Mouse (Mus musculus) midbrain, postnatal 0 days (tissue): Measurements from ENCODE around the gene Ugt1a9. TPM values are rescaled to one million over a fixed set of nuclear protein-coding genes. Genes with fewer than 3 reads are reported as not detected.
"Not testable (repeated sequence)": the region's sequence is repeated elsewhere in the genome, so short reads cannot be mapped to it uniquely, and the experiment has no call there.

Experiments
- ATAC-seq: fragments of 200-750 bp; cut with Nextera tagmentation; 2 replicates; pipeline ENCODE4 v1.8.0; 2017; ENCODE audit warnings: moderate number of reproducible peaks, mild to moderate bottlenecking, moderate TSS enrichment, moderate library complexity; ENCODE audit not compliant: low FRiP score
- DNase-seq: peaks from one replicate; pipeline ENCODE4 v3.0.0-alpha.2; 2015; ENCODE audit warnings: low spot score
- H3K27ac ChIP-seq: fragments of 300-500 bp; sonication (generic); 2 replicates; pipeline ENCODE4 v1.5.1; 2014; ENCODE audit warnings: low read depth, mild to moderate bottlenecking, low read length, mixed read lengths
- H3K27me3 ChIP-seq: fragments of 300-500 bp; sonication (generic); 2 replicates; pipeline ENCODE4 v1.6.1; 2014; ENCODE audit warnings: low read length, control low read depth, mixed read lengths; ENCODE audit not compliant: insufficient read depth
- H3K36me3 ChIP-seq: fragments of 300-500 bp; sonication (generic); 2 replicates; pipeline ENCODE4 v1.6.1; 2014; ENCODE audit warnings: low read length, control low read depth, mixed read lengths; ENCODE audit not compliant: insufficient read depth
- H3K4me1 ChIP-seq: fragments of 300-500 bp; sonication (generic); 2 replicates; pipeline ENCODE4 v1.6.1; 2014; ENCODE audit warnings: mild to moderate bottlenecking, control low read depth, antibody characterized with exemption, low read length, mixed read lengths; ENCODE audit not compliant: insufficient read depth
- H3K4me2 ChIP-seq: fragments of 300-500 bp; sonication (generic); 2 replicates; pipeline ENCODE4 v1.6.1; 2014; ENCODE audit warnings: low read depth, mild to moderate bottlenecking, low read length, mixed read lengths; ENCODE audit not compliant: poor library complexity, severe bottlenecking
- H3K4me3 ChIP-seq: fragments of 300-500 bp; sonication (generic); 2 replicates; pipeline ENCODE4 v1.5.1; 2014; ENCODE audit warnings: low read depth, mild to moderate bottlenecking, low read length, moderate library complexity
- H3K9ac ChIP-seq: fragments of 300-500 bp; sonication (generic); replicated peaks from 2 replicates; pipeline ENCODE4 v1.6.1; 2014; ENCODE audit warnings: mild to moderate bottlenecking, low read length, moderate library complexity, mixed read lengths; ENCODE audit not compliant: poor library complexity, severe bottlenecking
- H3K9me3 ChIP-seq: fragments of 300-500 bp; sonication (generic); 2 replicates; pipeline ENCODE4 v1.6.1; 2016; ENCODE audit warnings: low read length, control low read depth
- CTCF ChIP-seq: IDR thresholded peaks from 2 replicates; pipeline ENCODE4 v1.5.1; 2016; ENCODE audit warnings: antibody characterized with exemption, mild to moderate bottlenecking
- WGBS: fragments of 180-500 bp; shearing (Covaris S2); extraction: QIAGEN DNeasy Blood & Tissue Kit; methylation state at CpG from one replicate; pipeline ENCODE4 v1.1.7; 2014; 5-methylcytosine and 5-hydroxymethylcytosine counted together
- polyA plus RNA-seq: library from polyadenylated mRNA; unstranded; fragments of >200 nt; fragmentation: Nextera tagmentation; extraction: Ambion mirVana; gene quantifications from 2 replicates; pipeline ENCODE4 v1.2.1, GENCODE M21; 2015
- total RNA-seq: library from RNA; depleted of rRNA; stranded (reverse); fragments of >200 nt; gene quantifications from 2 replicates; pipeline ENCODE4 v1.2.3, GENCODE M21; 2014

Ugt1a9 gene
- total and polyA plus RNA-seq, 2 experiments from 2014 or later, result not detected

DNA sequence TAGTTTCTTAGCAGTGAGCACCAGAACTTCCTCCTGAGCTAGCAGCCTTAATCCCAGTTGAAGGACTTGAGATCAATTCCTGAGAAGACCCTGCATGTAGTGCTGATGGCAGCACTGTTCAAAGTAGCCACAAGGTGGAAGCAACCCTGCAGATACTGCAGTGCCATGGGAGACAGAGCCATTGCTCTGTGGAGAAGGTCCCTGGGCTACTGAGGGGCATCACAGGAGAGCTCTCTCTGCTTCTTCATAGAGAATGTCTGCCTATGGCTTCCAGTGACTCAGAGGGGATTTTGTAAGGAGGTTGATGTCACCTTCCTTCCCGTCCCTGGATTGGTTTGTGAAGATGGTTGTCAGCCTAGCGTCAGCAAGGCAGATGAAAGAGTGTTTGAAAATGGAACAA, 79.5 kb downstream of the Ugt1a9 start:
- not testable (repeated sequence) for ATAC-seq, H3K27me3 ChIP-seq, H3K36me3 ChIP-seq, H3K9me3 ChIP-seq, H3K4me3 ChIP-seq, H3K4me2 ChIP-seq, H3K4me1 ChIP-seq, H3K27ac ChIP-seq, H3K9ac ChIP-seq
- DNase-seq, result peak; percentile 36
- peak; percentile 62 for TF ChIP-seq CTCF
- 75% methylated on average over 2 of the region's 2 CpGs for WGBS

DNA sequence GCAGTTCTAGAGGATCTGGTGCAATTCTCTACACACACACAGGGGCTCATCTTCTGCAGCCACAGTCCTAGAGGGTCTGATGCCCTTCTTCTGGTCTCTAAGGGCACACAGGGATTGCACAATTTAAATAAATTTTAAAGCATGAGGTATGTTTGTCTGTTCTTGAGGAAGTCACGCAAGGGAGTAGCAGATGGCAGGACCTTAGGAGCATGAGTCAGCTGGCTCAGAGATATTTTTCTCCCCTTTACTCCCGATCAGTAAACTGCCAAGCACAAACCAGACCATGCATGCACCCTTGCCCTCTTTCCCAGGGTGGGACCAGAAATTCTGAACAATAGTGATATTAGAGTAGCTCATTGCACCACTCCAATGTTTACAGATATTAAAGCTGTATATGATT, 87.8 kb downstream of the Ugt1a9 start:
- no peaks in the 10 kb centered on the region for H3K4me1 ChIP-seq
- no peak for DNase-seq
- no peak overlapping the region for H3K4me3 ChIP-seq
- no peak overlapping the region for H3K4me2 ChIP-seq
- H3K27me3 ChIP-seq, result no peaks in the 10 kb centered on the region
- TF ChIP-seq CTCF, result no peak
- H3K27ac ChIP-seq, result no peak overlapping the region
- H3K36me3 ChIP-seq, result no peaks in the 10 kb centered on the region
- H3K9ac ChIP-seq, result no peak overlapping the region
- WGBS, result 92% methylated on average over 2 of the region's 2 CpGs
- no peak for ATAC-seq
- no peaks in the 10 kb centered on the region for H3K9me3 ChIP-seq

DNA sequence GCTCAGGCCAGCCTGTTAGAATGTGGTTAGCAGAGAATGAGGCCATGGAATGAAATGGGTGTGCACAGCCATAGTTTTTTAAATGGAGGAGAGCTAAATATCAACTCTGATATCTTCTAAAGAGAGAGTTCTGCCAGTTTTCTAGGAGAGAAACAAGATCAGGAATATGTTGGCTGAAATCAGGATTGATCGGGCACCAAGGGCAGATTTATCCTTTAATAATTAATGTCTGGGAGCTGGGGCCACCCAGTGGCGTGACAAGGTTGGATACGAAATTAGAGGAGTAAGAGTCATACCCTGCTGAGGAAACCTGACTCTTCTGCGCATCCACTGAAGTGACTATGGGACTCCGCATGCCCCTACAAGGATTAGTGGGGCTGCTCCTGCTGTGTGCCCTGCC, 95.1 kb downstream of the Ugt1a9 start, which contains the start of gene Ugt1a5:
Gene Ugt1a5 (plus strand): TSS at position 302 of the 400 bp plus-strand sequence.
- WGBS, result 83% methylated on average over 5 of the region's 5 CpGs
- no peak for DNase-seq
- H3K9me3 ChIP-seq, result no peaks in the 10 kb centered on the region
- no peaks in the 10 kb centered on the region for H3K36me3 ChIP-seq
- no peak within 1 kb of the TSS for H3K4me3 ChIP-seq
- no peaks in the 10 kb centered on the region for H3K27me3 ChIP-seq
- no peaks in the 10 kb centered on the region for H3K4me1 ChIP-seq
- H3K9ac ChIP-seq, result no peak within 1 kb of the TSS
- no peak within 1 kb of the TSS for H3K27ac ChIP-seq
- H3K4me2 ChIP-seq, result no peak within 1 kb of the TSS
- ATAC-seq, result no peak
- TF ChIP-seq CTCF, result no peak

DNA sequence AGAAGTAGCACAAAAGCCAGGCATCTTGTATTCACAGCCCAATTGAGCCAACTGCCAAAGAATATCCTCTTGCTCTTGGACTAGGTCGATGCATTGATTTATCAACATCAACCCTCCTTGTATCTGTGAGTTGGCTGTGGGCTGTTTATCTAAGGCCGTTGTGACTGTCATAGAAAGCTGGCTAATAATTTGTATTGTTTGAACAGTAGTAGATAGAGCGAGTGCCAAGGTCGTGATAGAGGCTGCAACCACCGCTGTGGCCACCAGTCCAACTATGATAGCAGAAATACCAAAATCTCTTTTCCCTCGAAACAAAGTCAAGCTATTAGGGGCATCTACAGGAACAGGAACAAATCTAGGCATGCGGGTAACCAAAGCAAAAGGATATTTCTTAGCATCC, 101.6 kb downstream of the Ugt1a9 start:
- H3K4me2 ChIP-seq, H3K27me3 ChIP-seq, H3K36me3 ChIP-seq, H3K4me1 ChIP-seq, H3K9me3 ChIP-seq, ATAC-seq, DNase-seq, H3K4me3 ChIP-seq, H3K9ac ChIP-seq, H3K27ac ChIP-seq: not testable (repeated sequence)
- 97% methylated on average over 5 of the region's 7 CpGs for WGBS

DNA sequence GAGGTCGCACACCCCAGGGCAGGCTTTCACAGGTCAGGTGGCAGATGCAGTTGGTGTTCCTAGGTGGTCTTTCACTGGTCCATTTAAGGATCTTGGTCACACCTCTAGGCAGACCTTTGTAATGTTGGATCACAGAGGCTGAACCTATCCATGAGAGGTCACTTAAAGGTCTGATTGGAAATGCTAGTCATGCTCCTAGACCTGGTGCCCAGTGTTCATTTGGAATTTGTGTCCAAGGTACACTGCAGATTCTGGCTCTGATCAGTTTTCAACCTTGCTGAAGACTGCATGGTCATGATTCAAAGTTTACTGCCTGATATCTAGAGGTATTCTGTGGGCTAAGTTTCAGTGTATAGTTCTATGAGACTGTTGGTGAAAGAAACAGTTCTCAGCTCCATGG, 109.1 kb downstream of the Ugt1a9 start:
- Histone ChIP-seq H3K4me1 (no peaks in the 10 kb centered on the region), H3K9ac (no peak overlapping the region), H3K27me3 (no peaks in the 10 kb centered on the region), H3K4me3 (no peak overlapping the region), H3K36me3 (no peaks in the 10 kb centered on the region), H3K27ac (no peak overlapping the region), H3K4me2 (no peak overlapping the region), H3K9me3 (no peaks in the 10 kb centered on the region)
- DNase-seq (no peak), ATAC-seq (no peak)
- no peak for TF ChIP-seq CTCF
- 100% methylated on average over 1 of the region's 1 CpGs for WGBS

DNA sequence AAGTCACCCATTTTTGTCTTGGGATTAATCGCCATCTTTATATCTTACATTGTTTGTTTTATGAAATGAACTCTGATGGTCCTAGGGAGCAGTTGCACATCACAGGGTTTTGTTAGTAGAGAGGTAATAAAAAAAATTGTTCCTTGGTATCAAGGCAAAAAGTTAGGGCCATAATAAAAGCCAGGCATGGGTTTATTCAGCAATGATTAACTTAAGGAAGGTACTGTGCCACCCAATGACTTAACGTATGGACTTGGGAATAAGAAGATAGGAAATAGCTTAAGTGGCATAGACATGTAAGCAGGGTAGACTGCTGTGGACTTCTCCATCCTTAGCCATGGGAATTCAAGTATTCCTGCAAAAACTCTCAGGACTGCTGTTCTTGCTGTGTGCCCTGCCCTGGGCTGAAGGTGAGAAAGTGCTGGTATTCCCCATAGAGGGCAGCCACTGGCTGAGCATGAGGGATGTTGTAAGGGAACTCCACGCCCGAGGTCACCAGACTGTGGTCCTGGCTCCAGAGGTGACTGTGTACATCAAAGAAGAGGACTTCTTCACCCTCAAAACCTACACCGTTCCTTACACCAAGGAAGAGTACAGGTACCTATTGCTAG, 115.8 kb downstream of the Ugt1a9 start:
- Histone ChIP-seq H3K9me3 (no peaks in the 10 kb centered on the region), H3K4me3 (no peak overlapping the region), H3K9ac (no peak overlapping the region), H3K4me2 (no peak overlapping the region), H3K27me3 (no peaks in the 10 kb centered on the region), H3K36me3 (no peaks in the 10 kb centered on the region), H3K4me1 (no peaks in the 10 kb centered on the region), H3K27ac (no peak overlapping the region)
- TF ChIP-seq CTCF, result no peak
- ATAC-seq, result no peak
- DNase-seq, result no peak
- 91% methylated on average over 5 of the region's 5 CpGs for WGBS
